Mouse (Mus musculus) cerebellum, postnatal 10 days (tissue): Measurements from ENCODE around the gene Dhh.
A peak's percentile ranks its signal among the peaks of the same experiment; 100 is the strongest.
"Not testable (repeated sequence)": the region's sequence is repeated elsewhere in the genome, so short reads cannot be mapped to it uniquely, and the experiment has no call there.

Experiments used
- DNase-seq, 2 experiments: peaks; one replicate each; pipeline ENCODE4 v3.0.0; 2021; ENCODE audit warnings: mixed read lengths in 2 of 2

Gene Dhh

GRCm38 (mm10) chr15:98897928-98898800 lies at the start of gene Dhh:
TSS of gene Dhh (minus strand) at chr15:98898540.
- DNase-seq = peak; percentile 40 to 45

GRCm38 (mm10) chr15:98947884-98948283 lies 49.5 kb upstream of the Dhh start:
- no peak for DNase-seq

DNA sequence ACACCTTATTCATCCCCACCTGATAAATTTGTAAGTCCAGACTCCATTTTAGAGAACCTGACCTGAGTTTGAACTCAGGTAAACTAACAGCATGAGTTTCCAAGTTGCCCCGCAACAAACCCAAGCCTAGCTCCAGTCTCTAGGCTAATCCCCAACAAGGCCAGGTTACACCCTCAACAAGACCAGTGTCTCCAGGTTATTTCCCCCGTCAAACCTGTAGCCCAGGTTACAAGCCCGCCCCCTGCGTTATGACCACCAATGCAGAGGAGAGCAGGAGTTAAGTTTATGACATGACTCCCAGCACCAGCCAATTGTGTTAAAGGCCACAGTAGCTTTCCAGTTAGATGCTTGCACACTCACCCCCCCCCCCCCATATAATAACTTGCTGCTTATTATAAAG lies 44.8 kb upstream of the Dhh start:
- no peak for DNase-seq

- peak; percentile 52 to 55 for DNase-seq
These were observed 43.7 kb upstream of the Dhh start for GRCm38 (mm10) chr15:98942081-98942480.

DNA sequence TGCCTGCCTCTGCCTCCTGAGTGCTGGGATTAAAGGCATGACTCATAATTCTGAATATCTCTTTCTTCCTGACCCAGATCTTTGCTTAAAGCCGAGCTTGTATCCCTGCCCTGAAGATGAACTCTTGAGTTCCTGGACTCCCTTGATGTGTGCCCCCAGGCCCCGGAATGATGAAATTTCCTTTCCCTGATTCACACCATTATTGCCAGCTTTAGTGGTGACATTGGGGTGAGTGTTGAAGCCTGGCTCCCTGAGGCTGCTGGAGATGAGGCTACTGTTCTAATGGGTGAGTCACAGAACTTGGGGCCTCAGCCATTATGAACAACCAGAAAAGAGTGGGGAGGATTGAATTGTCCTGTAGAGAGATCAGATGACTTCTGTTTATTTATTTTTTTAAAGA lies 43.2 kb upstream of the Dhh start:
- no peak for DNase-seq

- peak; percentile 69 to 74 for DNase-seq
These were observed 42.5 kb upstream of the Dhh start for GRCm38 (mm10) chr15:98940816-98941215.

GRCm38 (mm10) chr15:98934217-98934839 lies 36.0 kb upstream of the Dhh start, which contains the start of gene Tuba1b:
TSS of gene Tuba1b (minus strand) at chr15:98934565.
- DNase-seq = peak; percentile 93 to 96

- peak; percentile 98 to 99 for DNase-seq
These were observed 35.5 kb upstream of the Dhh start for GRCm38 (mm10) chr15:98933833-98934216.

DNA sequence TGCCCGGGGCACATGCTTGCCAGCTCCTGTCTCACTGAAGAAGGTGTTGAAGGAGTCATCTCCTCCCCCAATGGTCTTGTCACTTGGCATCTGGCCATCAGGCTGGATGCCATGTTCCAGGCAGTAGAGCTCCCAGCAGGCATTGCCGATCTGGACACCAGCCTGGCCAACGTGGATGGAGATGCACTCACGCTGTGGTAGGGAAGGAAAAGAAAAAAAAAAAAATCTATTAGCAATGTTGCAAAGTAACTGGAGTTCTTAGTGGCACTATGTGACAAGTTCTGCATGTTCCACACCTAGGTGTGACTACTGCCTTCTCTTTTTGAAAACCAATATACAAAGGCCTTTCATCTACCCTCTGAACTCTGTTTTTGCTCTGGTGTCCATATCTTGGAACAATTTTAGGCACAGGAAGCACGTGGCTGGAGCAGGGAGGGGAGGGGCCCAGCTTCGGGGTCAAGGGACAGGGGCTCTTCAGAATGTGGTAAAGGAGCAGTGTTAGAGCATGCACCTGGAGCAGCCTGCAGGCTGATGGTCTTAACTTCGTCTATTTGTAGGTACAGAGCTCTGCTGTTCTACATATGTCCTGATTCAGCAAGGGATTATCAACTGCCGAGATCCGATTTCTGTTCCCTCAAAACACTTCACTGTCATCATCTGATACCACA lies 34.8 kb upstream of the Dhh start:
- peak; percentile 59 to 62 for DNase-seq

GRCm38 (mm10) chr15:98930998-98931397 lies 32.7 kb upstream of the Dhh start:
- DNase-seq = no peak

GRCm38 (mm10) chr15:98930017-98930734 lies 31.8 kb upstream of the Dhh start:
- no peak for DNase-seq

- DNase-seq = peak; percentile 90 to 91
These were observed 30.4 kb upstream of the Dhh start for GRCm38 (mm10) chr15:98928598-98929240.

GRCm38 (mm10) chr15:98927566-98927965 lies 29.2 kb upstream of the Dhh start:
- no peak for DNase-seq

- no peak for DNase-seq
These were observed 26.3 kb upstream of the Dhh start for GRCm38 (mm10) chr15:98924682-98925081.

- no peak for DNase-seq
These were observed 24.7 kb upstream of the Dhh start for GRCm38 (mm10) chr15:98923031-98923537.

DNA sequence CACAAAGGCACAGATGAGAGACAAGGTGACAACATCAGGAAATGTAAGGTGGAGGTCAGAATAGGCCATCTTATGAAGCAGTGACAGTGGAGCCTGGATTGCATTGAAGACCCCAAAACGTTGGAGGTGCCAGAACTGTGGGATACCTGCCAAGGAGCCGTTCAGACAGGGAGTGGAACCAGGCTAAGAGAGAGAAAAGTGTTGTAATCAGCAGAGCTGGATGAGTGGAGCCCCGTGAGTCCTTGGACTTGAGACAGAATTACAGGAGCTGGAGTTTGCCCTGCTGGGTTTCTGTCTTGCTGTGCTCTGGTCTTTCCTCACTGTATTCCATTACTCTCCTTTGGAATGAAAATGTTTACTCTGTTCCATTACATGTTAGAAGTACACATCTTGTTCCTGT lies 24.2 kb upstream of the Dhh start:
- no peak for DNase-seq

DNA sequence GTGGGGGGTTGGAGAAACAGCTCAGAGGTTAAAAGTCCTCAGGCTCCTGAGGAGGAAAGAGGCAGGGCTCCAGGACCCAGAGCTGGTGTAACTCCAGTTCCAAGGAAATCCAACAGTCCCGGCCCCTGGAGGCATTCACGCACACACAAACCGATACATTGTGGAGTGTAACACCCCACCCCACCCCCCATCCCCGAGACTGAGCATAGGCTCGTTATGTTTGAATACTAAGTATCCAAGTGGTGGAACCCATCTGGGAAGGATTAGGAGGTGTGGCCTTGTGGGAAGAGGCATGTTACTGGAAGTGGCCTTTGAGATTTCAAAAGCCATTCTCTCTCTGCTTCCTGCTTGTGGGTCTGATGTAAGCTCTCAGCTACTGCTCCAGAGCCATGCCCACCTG lies 23.2 kb upstream of the Dhh start:
- DNase-seq = no peak

GRCm38 (mm10) chr15:98918499-98918895 lies 20.2 kb upstream of the Dhh start:
- DNase-seq = not testable (repeated sequence)

- peak; percentile 100 for DNase-seq
These were observed 19.5 kb upstream of the Dhh start, which contains the start of gene Lmbr1l for GRCm38 (mm10) chr15:98917538-98918498. TSS of gene Lmbr1l (minus strand) at chr15:98918231.

- no peak for DNase-seq
These were observed 18.8 kb upstream of the Dhh start for GRCm38 (mm10) chr15:98917091-98917490.

- DNase-seq = no peak
These were observed 17.7 kb upstream of the Dhh start for GRCm38 (mm10) chr15:98916016-98916415.
